Mouse (Mus musculus): ENCODE results near the gene Ahnak2. TPM values are rescaled to one million over a fixed set of nuclear protein-coding genes. Genes with fewer than 3 reads are reported as not detected.

Ahnak2 gene
- total RNA-seq, 2 experiments from 2014 or later: 15.3 to 16.5 TPM

Small RNA genes within 50 kb of the gene (microRNA-seq; reads per million reads assigned to microRNA genes)
- not detected for gene Mir6940

Other genes starting within 250 kb of the Ahnak2 start
- gene Inf2, start 213.9 kb downstream of the Ahnak2 start, total RNA-seq (2021): 10 to 100 TPM; 15.8 to 20.0 TPM
- gene Adssl1, start 182.6 kb downstream of the Ahnak2 start, total RNA-seq (2021): 100 to 1,000 TPM; 147 TPM
- gene Siva1, start 158.0 kb downstream of the Ahnak2 start, total RNA-seq (2021): 10 to 100 TPM; 29.5 to 35.7 TPM
- 100 to 1,000 TPM; 206 to 215 TPM for gene Akt1, start 127.8 kb downstream of the Ahnak2 start, total RNA-seq (2021)
- gene Zbtb42, start 123.8 kb downstream of the Ahnak2 start, total RNA-seq (2021): 1 to 10 TPM; 6.4 to 6.7 TPM
- 1 to 10 TPM; 7.7 to 9.8 TPM for gene Cep170b, start 82.2 kb downstream of the Ahnak2 start, total RNA-seq (2021)
- 1 to 10 TPM; 5.6 to 6.9 TPM for gene Pld4, start 42.0 kb downstream of the Ahnak2 start, total RNA-seq (2021)
- 1 to 10 TPM; 1.5 to 1.9 TPM for gene Clba1, start 6.3 kb upstream of the Ahnak2 start, total RNA-seq (2021)
- gene Cdca4, start 26.8 kb upstream of the Ahnak2 start, total RNA-seq (2021): 1 to 10 TPM; 6.4 to 7.6 TPM
- gene Gpr132, start 65.6 kb upstream of the Ahnak2 start, total RNA-seq (2021): under 1 TPM in 1 of 2 experiments, not detected in 1; 0.23 TPM
- gene Jag2, start 127.1 kb upstream of the Ahnak2 start, total RNA-seq (2021): 10 to 100 TPM; 22.4 to 34.7 TPM
- 1 to 10 TPM; 4.4 to 5.7 TPM for gene Nudt14, start 139.5 kb upstream of the Ahnak2 start, total RNA-seq (2021)
- gene Btbd6, start 173.8 kb upstream of the Ahnak2 start, total RNA-seq (2021): 10 to 100 TPM; 21.0 to 21.9 TPM
- gene Brf1, start 198.0 kb upstream of the Ahnak2 start, total RNA-seq (2021): 10 to 100 TPM; 23.5 to 25.1 TPM
- 10 to 100 TPM; 35.5 to 35.9 TPM for gene Pacs2, start 211.9 kb upstream of the Ahnak2 start, total RNA-seq (2021)